Mouse (Mus musculus) liver, postnatal 0 days (tissue): ENCODE results near the gene Cbx7. TPM values are rescaled to one million over a fixed set of nuclear protein-coding genes. Genes with fewer than 3 reads are reported as not detected.

ENCODE experiments used
- ATAC-seq: fragments of 200-750 bp; cut with Nextera tagmentation; 2 replicates; pipeline ENCODE4 v1.8.0; 2017; ENCODE audit warnings: mild to moderate bottlenecking, moderate library complexity
- DNase-seq: peaks from one replicate; pipeline ENCODE4 v3.0.0-alpha.2; 2016
- H3K27ac ChIP-seq: fragments of 300-500 bp; sonication (generic); 2 replicates; pipeline ENCODE4 v1.5.1; 2014; ENCODE audit warnings: antibody characterized with exemption, moderate library complexity, mild to moderate bottlenecking, low read depth
- H3K27me3 ChIP-seq: fragments of 300-500 bp; sonication (generic); 2 replicates; pipeline ENCODE4 v1.6.1; 2014; ENCODE audit warnings: low read length, control low read depth, mixed read lengths; ENCODE audit not compliant: insufficient read depth
- H3K36me3 ChIP-seq: fragments of 300-500 bp; sonication (generic); replicated peaks from 2 replicates; pipeline ENCODE4 v1.6.1; 2014; ENCODE audit warnings: mild to moderate bottlenecking, control low read depth, low read length, moderate library complexity, mixed read lengths; ENCODE audit not compliant: insufficient read depth
- H3K4me1 ChIP-seq: fragments of 300-500 bp; sonication (generic); 2 replicates; pipeline ENCODE4 v1.6.1; 2014; ENCODE audit warnings: antibody characterized with exemption, mild to moderate bottlenecking, control low read depth; ENCODE audit not compliant: insufficient read depth
- H3K4me2 ChIP-seq: fragments of 300-500 bp; sonication (generic); 2 replicates; pipeline ENCODE4 v1.6.1; 2014; ENCODE audit warnings: low read depth, mild to moderate bottlenecking, low read length, moderate library complexity, mixed read lengths
- H3K4me3 ChIP-seq: fragments of 300-500 bp; sonication (generic); 2 replicates; pipeline ENCODE4 v1.5.1; 2014; ENCODE audit warnings: low read depth, low read length
- H3K9ac ChIP-seq: fragments of 300-500 bp; sonication (generic); replicated peaks from 2 replicates; pipeline ENCODE4 v1.6.1; 2014; ENCODE audit warnings: mild to moderate bottlenecking, moderate library complexity
- H3K9me3 ChIP-seq: fragments of 300-500 bp; sonication (generic); 2 replicates; pipeline ENCODE4 v1.6.1; 2016; ENCODE audit warnings: mild to moderate bottlenecking, control low read depth, low read length, mixed read lengths
- CTCF ChIP-seq: sonication (generic); IDR thresholded peaks from 2 replicates; pipeline ENCODE4 v1.5.1; 2016; ENCODE audit warnings: antibody characterized with exemption, low read depth
- EP300 ChIP-seq: IDR thresholded peaks from 2 replicates; pipeline ENCODE4 v1.6.1; 2016; ENCODE audit warnings: antibody characterized with exemption, low read depth, mild to moderate bottlenecking
- WGBS: fragments of 180-500 bp; shearing (Covaris S2); extraction: QIAGEN DNeasy Blood & Tissue Kit; methylation state at CpG from one replicate; pipeline ENCODE4 v1.1.7; 2014; ENCODE audit not compliant: insufficient replicate concordance; 5-methylcytosine and 5-hydroxymethylcytosine counted together
- polyA plus RNA-seq: library from polyadenylated mRNA; unstranded; fragments of >200 nt; fragmentation: Nextera tagmentation; extraction: Ambion mirVana; gene quantifications from 2 replicates; pipeline ENCODE4 v1.2.1, GENCODE M21; 2015

Gene Cbx7
- polyA plus RNA-seq, 1 experiment from 2014 or later = 1.2 TPM

- Histone ChIP-seq H3K4me2 (no peak overlapping the region), H3K27me3 (peaks cover 54% of the 10 kb centered on the region), H3K9ac (no peak overlapping the region), H3K4me1 (peaks cover 8% of the 10 kb centered on the region), H3K27ac (no peak overlapping the region), H3K9me3 (no peaks in the 10 kb centered on the region), H3K4me3 (no peak overlapping the region), H3K36me3 (no peaks in the 10 kb centered on the region)
- ATAC-seq (no peak), DNase-seq (no peak)
- 22% methylated on average over 6 of the region's 6 CpGs for WGBS
- no peak for TF ChIP-seq EP300
- TF ChIP-seq CTCF = no peak
Observed at GRCm38 (mm10) chr15:80011194-80011593, 40.3 kb upstream of the Cbx7 start.

- ATAC-seq (no peak), DNase-seq (no peak)
- Histone ChIP-seq H3K27me3 (peaks cover 44% of the 10 kb centered on the region), H3K4me2 (no peak overlapping the region), H3K27ac (no peak overlapping the region), H3K9me3 (no peaks in the 10 kb centered on the region), H3K9ac (no peak overlapping the region), H3K4me1 (peaks cover 14% of the 10 kb centered on the region), H3K36me3 (no peaks in the 10 kb centered on the region), H3K4me3 (no peak overlapping the region)
- TF ChIP-seq EP300 = no peak
- TF ChIP-seq CTCF = no peak
- WGBS = 62% methylated on average over 7 of the region's 7 CpGs
Observed at GRCm38 (mm10) chr15:80010182-80010558, 39.3 kb upstream of the Cbx7 start.

GRCm38 (mm10) chr15:80009421-80010181 is 38.7 kb upstream of the Cbx7 start:
- peaks cover 38% of the 10 kb centered on the region for H3K27me3 ChIP-seq
- DNase-seq = no peak
- no peak overlapping the region for H3K9ac ChIP-seq
- H3K27ac ChIP-seq = no peak overlapping the region
- H3K4me3 ChIP-seq = no peak overlapping the region
- 61% methylated on average over 12 of the region's 12 CpGs for WGBS
- no peaks in the 10 kb centered on the region for H3K36me3 ChIP-seq
- TF ChIP-seq CTCF (no peak), EP300 (no peak)
- H3K9me3 ChIP-seq = no peaks in the 10 kb centered on the region
- peaks cover 14% of the 10 kb centered on the region for H3K4me1 ChIP-seq
- ATAC-seq = no peak
- no peak overlapping the region for H3K4me2 ChIP-seq

- ATAC-seq (no peak), DNase-seq (no peak)
- no peak overlapping the region for H3K4me2 ChIP-seq
- H3K36me3 ChIP-seq = no peaks in the 10 kb centered on the region
- H3K9ac ChIP-seq = no peak overlapping the region
- H3K27me3 ChIP-seq = peaks cover 27% of the 10 kb centered on the region
- no peak overlapping the region for H3K4me3 ChIP-seq
- WGBS = 86% methylated on average over 6 of the region's 6 CpGs
- no peak overlapping the region for H3K27ac ChIP-seq
- H3K9me3 ChIP-seq = no peaks in the 10 kb centered on the region
- H3K4me1 ChIP-seq = peaks cover 12% of the 10 kb centered on the region
- TF ChIP-seq CTCF (no peak), EP300 (no peak)
Observed at GRCm38 (mm10) chr15:80008461-80008860, 37.5 kb upstream of the Cbx7 start.

GRCm38 (mm10) chr15:80006156-80006555 is 35.2 kb upstream of the Cbx7 start:
- H3K36me3 ChIP-seq = no peaks in the 10 kb centered on the region
- DNase-seq = peak; percentile 34
- peak; percentile 47 for ATAC-seq
- H3K4me3 ChIP-seq = no peak overlapping the region
- H3K27me3 ChIP-seq = peaks cover 4% of the 10 kb centered on the region; the same call in 1 of the 2 replicates
- WGBS = 26% methylated on average over 7 of the region's 7 CpGs
- no peak overlapping the region for H3K27ac ChIP-seq
- H3K4me1 ChIP-seq = peaks cover 6% of the 10 kb centered on the region; the same call in 1 of the 2 replicates
- no peaks in the 10 kb centered on the region for H3K9me3 ChIP-seq
- TF ChIP-seq CTCF (no peak), EP300 (peak; percentile 25; the same call in 1 of the 2 replicates)
- H3K4me2 ChIP-seq = no peak overlapping the region
- H3K9ac ChIP-seq = no peak overlapping the region

- H3K27me3 ChIP-seq = no peaks in the 10 kb centered on the region
- DNase-seq (no peak), ATAC-seq (no peak)
- H3K4me2 ChIP-seq = no peak overlapping the region
- no peak overlapping the region for H3K9ac ChIP-seq
- H3K4me3 ChIP-seq = no peak overlapping the region
- peaks cover 6% of the 10 kb centered on the region; the same call in 1 of the 2 replicates for H3K4me1 ChIP-seq
- H3K27ac ChIP-seq = no peak overlapping the region
- TF ChIP-seq CTCF (no peak), EP300 (no peak)
- H3K9me3 ChIP-seq = no peaks in the 10 kb centered on the region
- 48% methylated on average over 10 of the region's 10 CpGs for WGBS
- H3K36me3 ChIP-seq = no peaks in the 10 kb centered on the region
Observed at GRCm38 (mm10) chr15:80005436-80005835, 34.5 kb upstream of the Cbx7 start.
